Mouse (Mus musculus) midbrain, embryonic 11.5 days (tissue): ENCODE measurements at regions not wholly inside any gene's neighbourhood (a gene's known extent, or its start where the extent isn't known, plus 50 kb on each side); places are given as distances from the start of the nearest gene placed in this dataset.
A peak's percentile ranks its signal among the peaks of the same experiment; 100 is the strongest.

Experiments
- ATAC-seq: fragments of 200-750 bp; cut with Nextera tagmentation; 2 replicates; pipeline ENCODE4 v1.8.0; 2017; ENCODE audit warnings: moderate TSS enrichment, moderate library complexity; ENCODE audit not compliant: low FRiP score
- DNase-seq: peaks from one replicate; pipeline ENCODE4 v3.0.0; 2015; ENCODE audit warnings: low spot score; ENCODE audit errors: missing footprints
- H3K27ac ChIP-seq: fragments of 300-500 bp; sonication (generic); 2 replicates; pipeline ENCODE4 v1.5.1; 2014; ENCODE audit warnings: low read depth, low read length
- H3K27me3 ChIP-seq: fragments of 300-500 bp; sonication (generic); 2 replicates; pipeline ENCODE4 v1.6.1; 2014; ENCODE audit warnings: mild to moderate bottlenecking, low read length, moderate library complexity, mixed read lengths; ENCODE audit not compliant: control insufficient read depth, insufficient read depth
- H3K36me3 ChIP-seq: fragments of 300-500 bp; sonication (generic); 2 replicates; pipeline ENCODE4 v1.6.1; 2014; ENCODE audit warnings: mild to moderate bottlenecking, low read length, moderate library complexity, mixed read lengths; ENCODE audit not compliant: control insufficient read depth, insufficient read depth
- H3K4me1 ChIP-seq: fragments of 300-500 bp; sonication (generic); 2 replicates; pipeline ENCODE4 v1.6.1; 2014; ENCODE audit warnings: low read length; ENCODE audit not compliant: control insufficient read depth, insufficient read depth
- H3K4me2 ChIP-seq: fragments of 300-500 bp; sonication (generic); 2 replicates; pipeline ENCODE4 v1.6.1; 2014; ENCODE audit warnings: mild to moderate bottlenecking, moderate library complexity
- H3K4me3 ChIP-seq: fragments of 300-500 bp; sonication (generic); 2 replicates; pipeline ENCODE4 v1.5.1; 2014; ENCODE audit warnings: low read depth, low read length
- H3K9ac ChIP-seq: fragments of 300-500 bp; sonication (generic); 2 replicates; pipeline ENCODE4 v1.6.1; 2014; ENCODE audit warnings: low read length
- H3K9me3 ChIP-seq: fragments of 300-500 bp; sonication (generic); 2 replicates; pipeline ENCODE4 v1.6.1; 2016; ENCODE audit warnings: low read length; ENCODE audit not compliant: control insufficient read depth
- WGBS: fragments of 180-500 bp; shearing (Covaris S2); extraction: QIAGEN DNeasy Blood & Tissue Kit; methylation state at CpG from one replicate; pipeline ENCODE4 v1.1.7; 2014; 5-methylcytosine and 5-hydroxymethylcytosine counted together

DNA sequence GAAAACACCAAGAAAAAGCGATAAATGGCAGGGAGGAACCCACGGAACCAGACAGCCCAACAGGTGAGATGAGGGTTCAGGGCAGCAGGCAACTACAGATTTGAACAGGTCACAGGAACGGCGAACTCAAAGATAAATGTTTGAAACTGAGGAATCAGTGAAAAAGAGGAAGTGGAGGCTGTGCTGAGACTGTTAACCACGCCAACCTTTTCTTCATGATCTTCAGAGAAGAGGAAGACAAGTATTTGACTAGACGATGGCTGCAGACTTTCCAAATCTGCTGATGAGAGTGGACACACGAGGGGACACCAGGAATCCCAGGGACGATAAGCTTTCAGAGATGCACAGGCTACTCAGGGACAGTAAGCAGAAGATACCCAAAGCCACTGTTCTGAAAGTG is 740.1 kb upstream of the Car8 start:
- H3K36me3 ChIP-seq, result no peaks in the 10 kb centered on the region
- H3K4me2 ChIP-seq, result no peak overlapping the region
- no peaks in the 10 kb centered on the region for H3K4me1 ChIP-seq
- DNase-seq, result no peak
- no peaks in the 10 kb centered on the region for H3K27me3 ChIP-seq
- WGBS, result 87% methylated on average over 8 of the region's 8 CpGs
- H3K9ac ChIP-seq, result no peak overlapping the region
- no peak overlapping the region for H3K27ac ChIP-seq
- H3K4me3 ChIP-seq, result no peak overlapping the region
- ATAC-seq, result no peak
- no peaks in the 10 kb centered on the region for H3K9me3 ChIP-seq

- Histone ChIP-seq H3K4me3 (no peak overlapping the region), H3K9ac (no peak overlapping the region), H3K27me3 (no peaks in the 10 kb centered on the region), H3K9me3 (no peaks in the 10 kb centered on the region), H3K36me3 (no peaks in the 10 kb centered on the region), H3K4me2 (no peak overlapping the region), H3K27ac (no peak overlapping the region), H3K4me1 (no peaks in the 10 kb centered on the region)
- WGBS, result 87% methylated on average over 5 of the region's 5 CpGs
- ATAC-seq (no peak), DNase-seq (no peak)
Observed at GRCm38 (mm10) chr4:8969951-8970455, 731.2 kb upstream of the Car8 start.

GRCm38 (mm10) chr4:8968741-8969140 is 729.9 kb upstream of the Car8 start:
- Histone ChIP-seq H3K9me3 (no peaks in the 10 kb centered on the region), H3K4me3 (no peak overlapping the region), H3K36me3 (no peaks in the 10 kb centered on the region), H3K9ac (no peak overlapping the region), H3K27me3 (no peaks in the 10 kb centered on the region), H3K27ac (no peak overlapping the region), H3K4me1 (no peaks in the 10 kb centered on the region), H3K4me2 (no peak overlapping the region)
- no peak for DNase-seq
- WGBS, result 32% methylated on average over 3 of the region's 3 CpGs
- ATAC-seq, result no peak

- H3K9ac ChIP-seq, result no peak overlapping the region
- H3K27ac ChIP-seq, result no peak overlapping the region
Observed at GRCm38 (mm10) chr4:8967986-8968385, 729.1 kb upstream of the Car8 start.

GRCm38 (mm10) chr4:8965563-8965962 is 726.7 kb upstream of the Car8 start:
- WGBS, result 93% methylated on average over 5 of the region's 5 CpGs
- H3K9ac ChIP-seq, result no peak overlapping the region

More at GRCm38 (mm10) chr4:8967986-8968385, 729.1 kb upstream of the Car8 start:
- no peak overlapping the region for H3K4me3 ChIP-seq
- ATAC-seq (no peak), DNase-seq (no peak)
- H3K36me3 ChIP-seq, result no peaks in the 10 kb centered on the region
- H3K27me3 ChIP-seq, result no peaks in the 10 kb centered on the region
- no peaks in the 10 kb centered on the region for H3K4me1 ChIP-seq
- WGBS, result 91% methylated on average over 3 of the region's 3 CpGs
- no peak overlapping the region for H3K4me2 ChIP-seq
- no peaks in the 10 kb centered on the region for H3K9me3 ChIP-seq

DNA sequence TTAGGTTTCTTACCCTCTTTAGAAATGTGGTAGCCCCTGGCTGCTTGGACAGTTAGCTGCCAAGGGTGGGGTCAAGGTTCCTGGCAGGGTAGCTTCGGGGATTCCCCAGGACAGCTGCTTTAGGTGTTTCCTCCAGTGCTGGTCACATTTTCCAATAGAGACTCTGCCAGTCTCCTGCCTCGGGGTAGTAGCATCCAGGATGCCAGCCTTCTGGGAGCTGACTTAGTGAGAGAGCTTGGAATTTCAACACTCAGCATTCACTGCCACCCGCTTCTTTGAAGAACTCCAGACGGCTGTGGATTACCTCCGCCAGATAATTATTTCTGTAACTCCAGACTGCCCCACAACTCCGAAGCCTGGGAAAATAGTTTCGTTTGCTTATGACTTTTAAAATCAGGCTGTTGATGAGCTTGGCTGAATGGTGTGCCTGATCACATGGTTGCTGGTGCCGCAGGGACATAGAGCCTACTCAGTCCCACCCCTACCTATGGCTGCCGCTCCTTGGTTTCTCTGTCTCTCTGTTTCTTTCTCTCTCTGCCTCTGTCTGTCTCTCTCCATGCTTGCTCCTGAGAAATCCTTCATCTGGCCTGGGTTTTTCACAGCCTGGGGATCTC is 724.2 kb upstream of the Car8 start:
- no peak for DNase-seq
- Histone ChIP-seq H3K9me3 (no peaks in the 10 kb centered on the region), H3K4me1 (peaks cover 3% of the 10 kb centered on the region), H3K27ac (no peak overlapping the region), H3K4me3 (no peak overlapping the region), H3K27me3 (no peaks in the 10 kb centered on the region), H3K9ac (no peak overlapping the region), H3K4me2 (no peak overlapping the region), H3K36me3 (no peaks in the 10 kb centered on the region)
- 74% methylated on average over 9 of the region's 9 CpGs for WGBS
- no peak for ATAC-seq

More at GRCm38 (mm10) chr4:8965563-8965962, 726.7 kb upstream of the Car8 start:
- Histone ChIP-seq H3K9me3 (no peaks in the 10 kb centered on the region), H3K4me1 (no peaks in the 10 kb centered on the region), H3K4me3 (no peak overlapping the region), H3K27me3 (no peaks in the 10 kb centered on the region), H3K36me3 (no peaks in the 10 kb centered on the region), H3K4me2 (no peak overlapping the region), H3K27ac (no peak overlapping the region)
- DNase-seq (no peak), ATAC-seq (no peak; the same call in 1 of the 2 replicates)

GRCm38 (mm10) chr4:8961851-8962250 is 723.0 kb upstream of the Car8 start:
- DNase-seq (no peak), ATAC-seq (no peak)
- no peak overlapping the region for H3K4me2 ChIP-seq
- no peak overlapping the region for H3K9ac ChIP-seq
- H3K4me1 ChIP-seq, result peaks cover 14% of the 10 kb centered on the region
- no peak overlapping the region for H3K27ac ChIP-seq
- no peak overlapping the region for H3K4me3 ChIP-seq
- H3K36me3 ChIP-seq, result no peaks in the 10 kb centered on the region
- H3K27me3 ChIP-seq, result no peaks in the 10 kb centered on the region
- no peaks in the 10 kb centered on the region for H3K9me3 ChIP-seq
- WGBS, result 93% methylated on average over 6 of the region's 6 CpGs

DNA sequence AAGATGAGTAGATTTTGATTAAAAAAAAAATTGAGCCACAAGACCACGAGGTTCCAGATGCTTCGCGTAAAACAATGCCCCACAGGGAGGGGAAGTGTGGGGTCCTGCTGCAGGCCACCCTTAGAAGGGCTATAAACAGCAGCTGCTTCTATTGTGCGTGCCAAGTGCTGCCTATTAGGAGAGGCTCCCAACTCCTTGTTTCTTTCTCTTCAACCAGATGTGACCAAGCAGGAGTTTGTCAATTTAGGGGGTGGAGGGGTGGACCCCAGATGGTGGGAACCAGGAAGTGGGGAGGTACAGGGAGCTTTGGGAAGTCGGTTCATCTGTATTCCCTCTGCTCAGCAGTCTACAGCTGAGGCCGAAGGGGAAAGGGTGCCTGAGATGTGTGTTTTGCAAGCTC is 718.9 kb upstream of the Car8 start:
- peak; percentile 40; the same call in 1 of the 2 replicates for ATAC-seq
- Histone ChIP-seq H3K4me2 (no peak overlapping the region), H3K27ac (peak overlapping the region; percentile 4; the same call in 1 of the 2 replicates), H3K36me3 (no peaks in the 10 kb centered on the region), H3K27me3 (no peaks in the 10 kb centered on the region), H3K4me3 (no peak overlapping the region), H3K9me3 (no peaks in the 10 kb centered on the region), H3K4me1 (peaks cover 25% of the 10 kb centered on the region), H3K9ac (peak overlapping the region; percentile 20; the same call in 1 of the 2 replicates)
- DNase-seq, result no peak
- 26% methylated on average over 6 of the region's 6 CpGs for WGBS

DNA sequence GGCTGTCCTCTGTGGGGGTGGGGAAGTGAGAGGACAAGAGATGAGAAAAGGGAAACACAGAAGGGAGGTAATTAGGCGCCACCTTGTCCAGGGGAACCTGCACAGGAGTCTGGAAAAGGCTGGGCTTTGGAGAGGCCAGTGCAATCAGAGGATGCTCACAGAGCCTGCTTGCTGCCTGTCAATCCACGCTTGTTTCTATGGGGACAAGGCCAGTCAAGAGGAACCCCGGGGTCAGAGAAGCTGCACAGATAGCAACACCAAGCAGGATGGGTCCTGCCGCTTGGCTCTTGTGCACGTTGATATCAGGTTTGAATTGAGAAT is 718.1 kb upstream of the Car8 start:
- Histone ChIP-seq H3K4me1 (peaks cover 25% of the 10 kb centered on the region), H3K36me3 (no peaks in the 10 kb centered on the region)

More for the DNA sequence above, 718.1 kb upstream of the Car8 start:
- ATAC-seq, result peak; percentile 62
- Histone ChIP-seq H3K9ac (no peak overlapping the region), H3K4me3 (no peak overlapping the region), H3K9me3 (no peaks in the 10 kb centered on the region), H3K27ac (peak overlapping the region; percentile 57), H3K4me2 (no peak overlapping the region), H3K27me3 (no peaks in the 10 kb centered on the region)
- DNase-seq, result peak; percentile 90
- 38% methylated on average over 5 of the region's 5 CpGs for WGBS
